Mouse (Mus musculus): ENCODE results near the gene Metrnl. TPM values are rescaled to one million over a fixed set of nuclear protein-coding genes. Genes with fewer than 3 reads are reported as not detected.
A peak's percentile ranks its signal among the peaks of the same experiment; 100 is the strongest.

The Metrnl gene
- polyA plus RNA-seq, 1 experiment from 2014 or later, result 10.1 TPM

DNA sequence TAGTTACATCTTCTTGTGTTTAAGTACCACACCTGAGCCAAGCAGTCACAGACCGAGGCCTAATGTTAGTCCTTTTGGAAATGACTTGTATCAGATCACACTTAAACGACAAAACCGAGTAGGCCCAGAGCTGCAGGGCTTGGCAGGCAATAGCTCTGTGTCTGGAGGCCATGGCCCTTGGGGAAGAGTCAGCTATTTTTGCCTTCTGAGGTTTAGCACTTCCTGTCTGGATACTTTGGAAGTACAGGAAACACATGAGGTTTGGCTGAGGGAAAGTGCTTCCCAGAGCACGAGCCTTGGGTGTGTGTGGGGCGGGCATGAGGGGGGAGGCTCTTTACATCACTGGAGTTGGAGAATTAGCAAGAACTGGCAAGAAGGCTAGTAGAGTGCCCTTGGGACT is 14.7 kb upstream of the Metrnl start:
- no peak for DNase-seq (ENCODE audit: low spot score)
- Histone ChIP-seq H3K27me3 (ENCODE audit: control insufficient read depth, insufficient read depth, low read length) (no peaks in the 10 kb centered on the region), H3K4me2 (ENCODE audit: low read depth, low read length) (no peak overlapping the region), H3K36me3 (replicated peaks; ENCODE audit: control insufficient read depth, insufficient read depth, low read depth, low read length) (no peaks in the 10 kb centered on the region), H3K4me1 (ENCODE audit: control insufficient read depth, insufficient read depth, low read length) (no peaks in the 10 kb centered on the region), H3K9ac (replicated peaks; ENCODE audit: low read length) (no peak overlapping the region), H3K27ac (replicated peaks; ENCODE audit: low read depth, low read length) (no peak overlapping the region), H3K9me3 (replicated peaks; ENCODE audit: control insufficient read depth, low read length) (no peaks in the 10 kb centered on the region), H3K4me3 (ENCODE audit: low read depth, low read length) (no peak overlapping the region)
- no peak for ATAC-seq (replicated peaks; ENCODE audit: insufficient number of reproducible peaks, low FRiP score, low TSS enrichment, low read depth)
- 64% methylated on average over 5 of the region's 5 CpGs for WGBS

- H3K9me3 ChIP-seq (replicated peaks; ENCODE audit: control insufficient read depth, low read length), result no peaks in the 10 kb centered on the region
- no peaks in the 10 kb centered on the region for H3K27me3 ChIP-seq (ENCODE audit: control insufficient read depth, insufficient read depth, low read length)
- no peaks in the 10 kb centered on the region for H3K36me3 ChIP-seq (replicated peaks; ENCODE audit: control insufficient read depth, insufficient read depth, low read depth, low read length)
- H3K4me3 ChIP-seq (ENCODE audit: low read depth, low read length), result no peak overlapping the region
- DNase-seq (ENCODE audit: low spot score) (no peak), ATAC-seq (replicated peaks; ENCODE audit: insufficient number of reproducible peaks, low FRiP score, low TSS enrichment, low read depth) (no peak)
- no peak overlapping the region for H3K4me2 ChIP-seq (ENCODE audit: low read depth, low read length)
- no peak overlapping the region for H3K9ac ChIP-seq (replicated peaks; ENCODE audit: low read length)
- H3K27ac ChIP-seq (replicated peaks; ENCODE audit: low read depth, low read length), result no peak overlapping the region
- H3K4me1 ChIP-seq (ENCODE audit: control insufficient read depth, insufficient read depth, low read length), result no peaks in the 10 kb centered on the region
- 80% methylated on average over 2 of the region's 2 CpGs for WGBS
These were observed 13.3 kb upstream of the Metrnl start for GRCm38 (mm10) chr11:121688024-121688423.

DNA sequence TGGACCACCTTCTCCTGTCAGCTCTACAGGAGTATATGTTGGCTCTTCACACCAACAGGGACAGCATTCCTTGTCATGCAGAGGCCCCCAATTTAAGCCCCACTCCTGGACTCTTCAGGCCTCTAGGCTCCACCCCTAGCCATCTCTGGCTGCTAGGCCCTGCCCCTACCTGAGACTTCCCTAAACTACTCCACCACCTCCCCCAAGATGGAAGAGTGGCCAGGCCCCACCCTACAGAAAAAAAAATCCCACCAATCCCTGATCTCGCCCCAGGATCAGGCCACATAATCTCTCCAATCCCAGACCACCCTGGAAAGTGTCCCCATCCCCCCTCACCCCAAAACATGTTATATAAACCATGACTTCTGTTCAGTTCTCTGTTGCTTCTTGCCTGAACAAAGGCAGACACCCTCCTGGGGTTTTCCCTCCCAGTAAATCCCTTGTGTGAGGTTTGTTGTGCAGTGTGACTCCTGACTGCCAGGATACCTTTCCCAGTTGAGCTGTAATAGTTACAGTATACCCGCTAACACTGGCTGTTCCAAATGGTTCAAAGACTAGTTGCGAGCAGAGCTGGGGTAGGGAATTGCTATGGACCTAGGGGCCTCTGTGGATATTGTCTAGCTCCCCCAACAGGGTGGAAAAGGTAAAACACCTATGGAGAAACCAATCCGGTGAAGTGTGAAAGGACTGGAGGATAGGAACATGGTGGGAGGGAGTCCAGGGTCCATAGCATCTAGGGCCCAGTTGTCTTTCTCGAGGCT is 5.9 kb upstream of the Metrnl start:
- 81% methylated on average over 5 of the region's 5 CpGs for WGBS
- no peak for ATAC-seq (replicated peaks; ENCODE audit: insufficient number of reproducible peaks, low FRiP score, low TSS enrichment, low read depth)
- no peaks in the 10 kb centered on the region for H3K9me3 ChIP-seq (replicated peaks; ENCODE audit: control insufficient read depth, low read length)
- H3K27me3 ChIP-seq (ENCODE audit: control insufficient read depth, insufficient read depth, low read length), result no peaks in the 10 kb centered on the region
- H3K27ac ChIP-seq (replicated peaks; ENCODE audit: low read depth, low read length), result no peak overlapping the region
- H3K9ac ChIP-seq (replicated peaks; ENCODE audit: low read length), result no peak overlapping the region
- no peaks in the 10 kb centered on the region for H3K4me1 ChIP-seq (ENCODE audit: control insufficient read depth, insufficient read depth, low read length)
- no peak for DNase-seq (ENCODE audit: low spot score)
- H3K4me3 ChIP-seq (ENCODE audit: low read depth, low read length), result no peak overlapping the region
- no peaks in the 10 kb centered on the region for H3K36me3 ChIP-seq (replicated peaks; ENCODE audit: control insufficient read depth, insufficient read depth, low read depth, low read length)
- H3K4me2 ChIP-seq (ENCODE audit: low read depth, low read length), result no peak overlapping the region

GRCm38 (mm10) chr11:121697271-121697670 is 4.1 kb upstream of the Metrnl start:
- H3K9ac ChIP-seq (replicated peaks; ENCODE audit: low read length), result no peak overlapping the region
- ATAC-seq (replicated peaks; ENCODE audit: insufficient number of reproducible peaks, low FRiP score, low TSS enrichment, low read depth) (no peak), DNase-seq (ENCODE audit: low spot score) (no peak)
- H3K27ac ChIP-seq (replicated peaks; ENCODE audit: low read depth, low read length), result no peak overlapping the region
- WGBS, result 84% methylated on average over 4 of the region's 4 CpGs
- H3K4me2 ChIP-seq (ENCODE audit: low read depth, low read length), result no peak overlapping the region
- no peaks in the 10 kb centered on the region for H3K4me1 ChIP-seq (ENCODE audit: control insufficient read depth, insufficient read depth, low read length)
- no peak overlapping the region for H3K4me3 ChIP-seq (ENCODE audit: low read depth, low read length)
- no peaks in the 10 kb centered on the region for H3K36me3 ChIP-seq (replicated peaks; ENCODE audit: control insufficient read depth, insufficient read depth, low read depth, low read length)
- H3K27me3 ChIP-seq (ENCODE audit: control insufficient read depth, insufficient read depth, low read length), result no peaks in the 10 kb centered on the region
- H3K9me3 ChIP-seq (replicated peaks; ENCODE audit: control insufficient read depth, low read length), result no peaks in the 10 kb centered on the region

DNA sequence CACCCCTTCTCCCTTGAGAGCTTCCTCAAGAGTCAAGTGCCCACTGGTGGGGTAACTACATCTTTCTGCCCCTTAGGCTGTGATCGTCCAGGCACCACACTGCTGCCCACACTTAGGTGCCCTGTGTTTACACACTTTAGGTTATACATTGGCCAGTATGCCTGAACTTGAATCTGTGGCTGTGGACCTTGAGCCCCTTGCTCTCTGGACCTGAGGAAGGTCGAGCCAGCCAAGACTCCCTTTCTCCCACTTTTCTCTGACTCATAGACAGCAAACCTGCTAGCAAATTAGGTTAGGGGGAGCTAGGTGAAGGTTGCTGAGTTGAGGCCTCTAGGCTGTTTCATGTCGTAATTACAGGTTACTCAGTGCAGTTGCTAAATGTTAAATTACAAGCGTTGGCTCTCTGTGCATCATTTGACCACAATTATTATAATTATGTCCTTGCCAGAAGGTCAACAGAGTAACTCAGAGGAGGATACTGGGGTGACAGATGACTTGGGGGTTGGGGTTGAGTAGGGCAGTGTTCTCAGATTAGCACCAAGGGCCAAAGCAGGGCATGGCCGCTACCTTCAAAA is 2.9 kb upstream of the Metrnl start:
- H3K4me1 ChIP-seq (ENCODE audit: control insufficient read depth, insufficient read depth, low read length), result 0 out of 2 replicates have a peak, but pooled peaks cover 3% of the 10 kb centered on the region
- H3K4me3 ChIP-seq (ENCODE audit: low read depth, low read length), result no peak overlapping the region
- no peak overlapping the region for H3K9ac ChIP-seq (replicated peaks; ENCODE audit: low read length)
- no peak for ATAC-seq (replicated peaks; ENCODE audit: insufficient number of reproducible peaks, low FRiP score, low TSS enrichment, low read depth)
- no peak overlapping the region for H3K27ac ChIP-seq (replicated peaks; ENCODE audit: low read depth, low read length)
- H3K4me2 ChIP-seq (ENCODE audit: low read depth, low read length), result no peak overlapping the region
- no peaks in the 10 kb centered on the region for H3K9me3 ChIP-seq (replicated peaks; ENCODE audit: control insufficient read depth, low read length)
- DNase-seq (ENCODE audit: low spot score), result no peak
- peaks cover 5% of the 10 kb centered on the region for H3K27me3 ChIP-seq (ENCODE audit: control insufficient read depth, insufficient read depth, low read length)
- H3K36me3 ChIP-seq (replicated peaks; ENCODE audit: control insufficient read depth, insufficient read depth, low read depth, low read length), result no peaks in the 10 kb centered on the region
- WGBS, result 68% methylated on average over 5 of the region's 5 CpGs

DNA sequence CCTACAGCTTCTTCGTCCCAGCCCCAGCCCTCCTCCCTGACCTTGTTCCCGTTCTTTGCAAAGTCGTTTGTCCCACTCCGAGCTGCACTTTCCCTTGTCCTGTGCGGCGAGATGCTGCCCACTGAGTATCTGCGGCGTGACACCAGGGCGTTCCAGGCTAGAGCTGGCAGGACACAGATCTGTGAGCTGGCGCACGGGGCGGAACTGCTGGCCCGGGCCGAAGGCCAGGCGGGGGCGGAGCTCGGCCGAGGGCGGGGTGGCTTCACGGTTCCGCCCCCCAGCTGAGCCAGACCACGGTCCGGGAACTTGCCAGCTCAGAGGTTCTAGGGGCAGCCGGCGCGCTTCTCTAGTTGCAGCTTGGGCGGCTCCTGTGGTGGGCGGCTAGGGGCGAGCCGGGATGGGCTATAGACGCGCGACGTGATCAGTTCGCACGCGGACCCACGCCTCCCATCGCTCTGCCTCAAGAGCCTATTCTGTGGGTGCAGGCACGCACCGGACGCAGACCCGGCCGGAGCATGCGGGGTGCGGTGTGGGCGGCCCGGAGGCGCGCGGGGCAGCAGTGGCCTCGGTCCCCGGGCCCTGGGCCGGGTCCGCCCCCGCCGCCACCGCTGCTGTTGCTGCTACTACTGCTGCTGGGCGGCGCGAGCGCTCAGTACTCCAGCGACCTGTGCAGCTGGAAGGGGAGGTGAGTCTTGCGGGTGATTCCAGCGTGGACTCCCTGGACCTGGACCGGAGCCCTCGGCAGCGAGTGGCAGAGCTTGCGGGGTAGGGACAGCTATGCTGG is 959 bp downstream of the Metrnl start:
- ATAC-seq (replicated peaks; ENCODE audit: insufficient number of reproducible peaks, low FRiP score, low TSS enrichment, low read depth), result peak; percentile 85
- WGBS, result 1% methylated on average over 67 of the region's 69 CpGs
- Histone ChIP-seq H3K4me3 (ENCODE audit: low read depth, low read length) (peak overlapping the region; percentile 68), H3K27me3 (ENCODE audit: control insufficient read depth, insufficient read depth, low read length) (peaks cover 9% of the 10 kb centered on the region), H3K4me2 (ENCODE audit: low read depth, low read length) (peak overlapping the region; percentile 99), H3K9me3 (replicated peaks; ENCODE audit: control insufficient read depth, low read length) (no peaks in the 10 kb centered on the region), H3K36me3 (replicated peaks; ENCODE audit: control insufficient read depth, insufficient read depth, low read depth, low read length) (no peaks in the 10 kb centered on the region), H3K27ac (replicated peaks; ENCODE audit: low read depth, low read length) (no peak overlapping the region), H3K9ac (replicated peaks; ENCODE audit: low read length) (peak overlapping the region; percentile 58), H3K4me1 (ENCODE audit: control insufficient read depth, insufficient read depth, low read length) (0 out of 2 replicates have a peak, but pooled peaks cover 3% of the 10 kb centered on the region)
- peak; percentile 83 for DNase-seq (ENCODE audit: low spot score)

GRCm38 (mm10) chr11:121702895-121703618 is 1.7 kb downstream of the Metrnl start:
- ATAC-seq (replicated peaks; ENCODE audit: insufficient number of reproducible peaks, low FRiP score, low TSS enrichment, low read depth), result peak; percentile 19; the same call in 1 of the 2 replicates
- under 1% methylated on average over 40 of the region's 40 CpGs for WGBS
- Histone ChIP-seq H3K9me3 (replicated peaks; ENCODE audit: control insufficient read depth, low read length) (no peaks in the 10 kb centered on the region), H3K36me3 (replicated peaks; ENCODE audit: control insufficient read depth, insufficient read depth, low read depth, low read length) (no peaks in the 10 kb centered on the region), H3K9ac (replicated peaks; ENCODE audit: low read length) (peak overlapping the region; percentile 58), H3K4me1 (ENCODE audit: control insufficient read depth, insufficient read depth, low read length) (0 out of 2 replicates have a peak, but pooled peaks cover 3% of the 10 kb centered on the region), H3K27ac (replicated peaks; ENCODE audit: low read depth, low read length) (no peak overlapping the region), H3K27me3 (ENCODE audit: control insufficient read depth, insufficient read depth, low read length) (peaks cover 9% of the 10 kb centered on the region), H3K4me2 (ENCODE audit: low read depth, low read length) (peak overlapping the region; percentile 99), H3K4me3 (ENCODE audit: low read depth, low read length) (peak overlapping the region; percentile 68)
- DNase-seq (ENCODE audit: low spot score), result peak; percentile 55

Measured in embryonic facial prominence, embryonic 11.5 days (tissue).